Mouse (Mus musculus) thymus, postnatal 14 days (tissue): ENCODE measurements around the gene Cpd.
"Not testable (repeated sequence)": the region's sequence is repeated elsewhere in the genome, so short reads cannot be mapped to it uniquely, and the experiment has no call there.

Experiments used
- DNase-seq: peaks from one replicate; pipeline ENCODE4 v3.0.0; 2021

Gene Cpd

DNA sequence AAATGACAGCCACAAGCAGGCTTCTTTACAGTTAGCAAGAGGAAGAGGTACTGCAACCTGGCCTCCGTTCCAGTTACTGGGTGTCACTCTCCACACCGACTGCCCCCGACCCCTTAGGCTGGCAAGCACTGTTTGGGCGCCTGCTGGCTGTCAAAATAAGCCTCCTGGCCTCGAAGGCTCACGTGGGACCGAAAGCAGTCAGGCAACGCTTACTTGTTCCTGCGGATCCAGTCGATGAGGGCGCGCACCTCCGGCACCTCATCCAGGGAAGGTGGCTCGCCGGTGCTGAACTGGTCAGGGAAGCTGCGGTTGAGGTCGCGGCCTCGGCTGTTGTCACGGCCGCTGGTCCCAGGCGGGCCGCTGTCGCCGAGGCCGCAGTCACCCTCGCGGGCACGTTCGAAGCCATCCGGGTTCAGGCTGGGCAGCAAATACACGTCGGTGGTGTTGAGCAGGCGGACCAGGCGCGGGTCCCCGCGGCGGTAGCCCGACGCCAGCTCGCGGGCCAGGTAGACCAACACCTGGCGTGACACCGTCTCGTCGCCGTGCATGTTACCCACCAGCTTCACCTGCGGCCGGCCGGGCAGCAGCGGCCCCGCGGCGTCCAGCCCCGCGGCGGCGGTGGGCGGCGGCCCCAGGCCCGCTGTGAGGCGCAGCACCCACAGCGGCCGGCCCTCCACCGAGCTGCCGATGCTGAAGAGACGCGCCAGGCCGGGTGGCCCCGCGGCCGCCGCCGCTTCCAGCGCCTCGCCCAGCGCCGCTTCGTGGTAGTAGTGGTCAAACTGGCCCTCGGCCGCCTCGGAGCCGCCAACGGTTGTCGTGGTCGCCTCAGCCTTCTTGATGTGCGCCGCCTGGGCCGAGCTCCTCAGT, 574 bp downstream of the Cpd start:
- peak; percentile 20 for DNase-seq

DNA sequence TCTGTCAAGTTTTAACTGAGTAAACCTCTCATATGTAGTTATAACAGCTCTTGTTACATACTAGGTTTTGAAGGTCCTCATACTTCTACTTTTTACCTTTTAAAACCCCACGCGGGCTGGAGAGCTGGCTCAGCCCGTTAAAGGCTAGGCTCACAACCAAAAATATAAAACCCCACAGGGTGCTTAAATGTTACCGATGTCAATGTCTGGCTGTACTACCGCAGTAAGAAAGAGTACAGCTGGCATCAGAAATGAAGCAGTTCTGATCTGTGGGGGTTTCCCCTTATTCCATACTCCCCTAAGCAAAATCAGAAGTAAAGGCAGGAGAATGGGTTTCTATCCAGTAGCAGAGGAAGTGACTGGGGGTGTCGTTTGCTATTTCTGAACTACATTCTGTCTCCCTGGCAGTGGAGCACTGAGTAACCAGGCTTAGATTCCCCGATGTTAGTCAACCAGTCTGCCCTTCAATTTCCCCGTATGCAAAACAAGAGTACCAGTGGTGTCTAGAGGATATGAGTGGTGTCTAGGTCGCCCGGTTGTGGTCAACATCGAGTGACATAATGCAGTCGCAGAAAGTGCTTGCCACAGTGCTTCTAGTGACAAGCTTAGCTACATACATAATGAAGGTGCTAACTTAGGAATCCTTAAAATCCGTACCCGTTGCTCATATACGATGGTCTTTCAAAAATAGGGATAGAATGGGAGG, 1.4 kb downstream of the Cpd start:
- DNase-seq, result peak; percentile 5

DNA sequence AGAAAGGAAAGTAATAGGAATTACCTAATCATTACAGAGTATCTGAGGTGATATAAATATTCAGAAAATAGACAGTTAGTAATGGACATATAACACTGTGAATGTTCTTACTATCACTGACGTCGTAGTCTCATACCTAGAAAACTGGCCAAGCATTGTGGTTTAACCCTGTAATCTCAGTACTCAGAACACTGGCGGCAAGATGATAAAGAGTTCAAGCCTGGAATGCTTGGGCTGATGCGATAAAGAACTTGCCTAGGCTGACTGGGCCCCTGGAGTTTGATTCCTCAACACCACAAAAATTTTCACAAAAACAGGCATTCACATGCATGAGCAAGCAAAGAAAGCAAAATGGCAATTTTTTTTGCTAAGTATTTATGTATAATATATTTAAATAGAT, 8.2 kb downstream of the Cpd start:
- DNase-seq, result no peak

DNA sequence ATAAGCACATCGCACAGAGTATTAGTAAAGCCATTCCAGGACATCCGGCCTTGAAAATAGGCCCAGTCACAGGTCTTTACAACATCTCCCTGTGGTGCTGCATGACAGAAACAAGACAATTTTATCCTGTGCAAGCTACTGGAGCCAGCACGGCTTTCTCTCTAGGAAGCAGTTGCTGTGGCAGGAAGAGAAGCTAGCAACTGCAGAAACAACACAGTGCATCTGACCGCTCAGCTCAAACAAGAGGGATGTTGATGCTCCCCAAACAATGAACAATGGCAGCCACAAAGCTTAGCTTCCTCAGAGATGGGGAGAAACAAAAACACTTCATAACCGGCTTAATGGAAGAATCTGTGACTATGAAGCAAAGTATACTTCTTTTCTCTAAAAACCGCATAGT, 10.5 kb downstream of the Cpd start:
- no peak for DNase-seq

DNA sequence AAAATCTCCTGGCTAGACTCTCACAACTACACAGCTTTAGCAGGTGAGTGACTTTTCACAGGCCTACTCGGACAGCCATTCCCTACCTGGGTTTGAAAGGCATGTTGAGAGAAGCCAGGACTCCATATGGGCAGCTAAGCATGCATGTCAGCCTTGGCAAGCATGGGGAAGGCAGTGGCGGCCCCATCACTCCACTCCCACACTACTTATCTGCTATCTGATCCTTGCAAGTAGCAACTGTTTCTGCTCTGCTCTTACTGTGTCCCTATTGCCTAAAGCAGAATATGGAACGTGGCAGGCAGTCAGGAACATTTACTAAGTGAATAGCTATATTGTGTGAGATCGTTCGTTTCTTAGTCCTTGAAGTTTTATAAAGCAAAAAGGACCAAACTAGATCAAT, 10.9 kb downstream of the Cpd start:
- no peak for DNase-seq

DNA sequence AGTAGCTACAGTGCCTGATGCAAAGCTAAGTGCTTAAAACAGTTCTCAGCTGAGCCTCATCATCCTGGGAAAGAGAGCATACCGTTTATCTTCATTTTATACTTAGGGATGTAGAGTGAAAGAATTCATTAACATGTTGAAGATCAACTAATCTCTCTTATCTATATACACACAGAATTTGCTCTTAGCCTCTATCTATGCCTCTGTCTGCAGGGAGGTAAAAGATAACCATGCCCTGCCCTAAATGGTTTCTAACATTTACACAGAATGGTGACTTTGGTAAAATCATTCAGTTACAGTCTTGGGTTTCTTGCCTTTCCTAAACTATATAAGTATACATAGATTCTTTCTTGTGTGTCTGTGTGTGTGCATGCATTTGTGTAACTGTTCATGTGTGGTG, 12.2 kb downstream of the Cpd start:
- DNase-seq, result no peak

DNA sequence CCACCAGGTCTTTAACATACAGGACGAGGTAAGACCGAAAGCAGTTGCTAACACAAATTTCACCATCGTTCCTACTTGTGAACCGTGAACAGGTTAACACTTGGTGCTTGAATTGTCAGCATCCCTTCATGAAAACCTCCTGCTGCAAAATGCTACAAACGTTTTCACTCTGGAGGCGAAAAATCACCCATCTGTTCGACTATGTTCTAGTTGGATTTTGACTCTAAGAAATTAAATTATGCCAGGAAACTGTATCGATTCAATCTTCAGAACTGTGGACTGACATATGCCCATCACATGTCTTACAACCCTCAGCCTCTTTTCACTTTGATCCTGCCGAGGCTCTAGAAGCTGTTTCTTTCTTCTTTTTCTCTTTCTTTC, 21.9 kb downstream of the Cpd start:
- DNase-seq, result no peak

DNA sequence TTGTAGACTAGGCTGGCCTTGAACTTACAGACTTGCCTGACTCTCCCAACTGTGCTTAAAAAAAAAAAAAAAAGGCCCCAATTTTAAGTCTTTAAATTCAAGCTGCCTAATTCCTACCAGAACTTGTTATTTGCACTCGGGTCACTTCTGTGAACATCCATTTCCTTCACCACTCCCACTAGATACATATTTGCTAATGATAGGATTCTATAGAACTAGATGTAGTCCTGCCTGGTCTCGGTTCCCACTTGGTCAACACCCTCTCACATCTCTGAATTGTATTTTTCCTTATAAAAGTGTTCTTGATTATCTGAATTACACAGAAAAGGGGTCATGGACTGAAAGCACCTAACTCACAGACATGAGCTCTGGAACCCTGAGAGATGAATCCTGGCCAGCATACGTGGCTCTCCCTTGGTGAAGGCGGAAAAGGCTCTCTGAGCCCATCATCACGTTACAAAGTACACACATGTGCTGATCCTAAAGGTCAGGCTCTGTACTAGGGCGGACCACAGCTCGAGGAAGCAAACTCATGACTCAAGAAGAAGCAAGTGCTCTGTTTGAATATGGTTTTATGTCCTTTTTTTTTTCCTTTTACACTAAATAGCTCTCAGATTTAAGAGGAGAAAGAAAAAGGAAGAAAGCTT, 22.5 kb downstream of the Cpd start:
- no peak for DNase-seq

DNA sequence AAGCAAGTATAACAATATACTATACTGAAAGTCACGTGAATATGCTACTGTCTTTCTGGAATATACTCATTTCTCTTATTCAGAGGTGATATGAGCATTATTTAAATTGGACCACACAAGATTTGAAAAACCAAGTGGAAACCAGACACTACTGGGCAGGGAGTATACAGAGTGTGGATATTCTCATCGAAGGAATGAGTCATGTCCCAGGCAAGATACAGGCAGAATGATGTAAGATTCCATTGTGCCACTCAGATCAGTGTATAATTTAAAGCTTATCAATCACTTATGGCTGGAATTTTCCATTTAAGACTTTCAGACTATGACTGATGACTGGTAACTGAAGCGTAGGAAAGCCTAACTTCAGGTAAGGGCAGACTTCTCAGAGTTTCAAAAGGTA, 23.2 kb downstream of the Cpd start:
- no peak for DNase-seq

DNA sequence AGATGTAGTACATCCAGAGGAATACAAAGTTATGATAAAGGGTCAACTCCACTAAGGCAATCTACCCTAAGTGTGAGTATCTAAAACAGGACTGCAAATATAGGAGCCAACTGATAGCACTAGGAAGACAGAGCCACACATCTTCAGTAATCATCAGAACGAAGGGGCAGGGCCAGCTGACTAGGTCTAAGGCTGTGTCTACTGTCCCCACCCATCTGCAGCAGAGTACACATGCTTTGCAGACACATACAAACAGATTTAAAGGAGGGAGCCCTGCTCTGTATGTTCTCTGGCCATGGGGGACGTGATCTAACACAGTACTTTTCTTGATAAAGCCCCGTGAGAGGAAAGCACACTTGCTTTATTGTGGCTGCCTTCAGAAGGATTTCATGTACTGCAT, 25.5 kb downstream of the Cpd start:
- no peak for DNase-seq

DNA sequence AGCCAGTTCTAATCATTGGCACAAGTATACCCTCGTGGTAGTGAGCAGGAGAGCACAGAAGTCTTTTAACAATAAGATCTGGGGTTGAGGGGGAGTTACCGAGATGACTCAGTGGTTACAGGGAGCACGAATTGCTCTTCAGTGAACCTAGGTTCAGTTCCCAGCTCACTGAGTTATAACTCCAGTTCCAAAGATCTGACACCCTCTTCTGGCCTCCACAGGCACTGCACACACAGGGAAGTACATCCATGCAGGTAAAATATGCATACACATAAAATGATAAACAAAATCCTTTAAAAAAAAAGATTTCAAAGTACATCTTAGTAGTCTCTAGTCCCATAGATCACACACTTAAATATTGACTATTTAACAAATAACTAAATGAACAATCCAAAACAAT, 29.2 kb downstream of the Cpd start:
- no peak for DNase-seq

DNA sequence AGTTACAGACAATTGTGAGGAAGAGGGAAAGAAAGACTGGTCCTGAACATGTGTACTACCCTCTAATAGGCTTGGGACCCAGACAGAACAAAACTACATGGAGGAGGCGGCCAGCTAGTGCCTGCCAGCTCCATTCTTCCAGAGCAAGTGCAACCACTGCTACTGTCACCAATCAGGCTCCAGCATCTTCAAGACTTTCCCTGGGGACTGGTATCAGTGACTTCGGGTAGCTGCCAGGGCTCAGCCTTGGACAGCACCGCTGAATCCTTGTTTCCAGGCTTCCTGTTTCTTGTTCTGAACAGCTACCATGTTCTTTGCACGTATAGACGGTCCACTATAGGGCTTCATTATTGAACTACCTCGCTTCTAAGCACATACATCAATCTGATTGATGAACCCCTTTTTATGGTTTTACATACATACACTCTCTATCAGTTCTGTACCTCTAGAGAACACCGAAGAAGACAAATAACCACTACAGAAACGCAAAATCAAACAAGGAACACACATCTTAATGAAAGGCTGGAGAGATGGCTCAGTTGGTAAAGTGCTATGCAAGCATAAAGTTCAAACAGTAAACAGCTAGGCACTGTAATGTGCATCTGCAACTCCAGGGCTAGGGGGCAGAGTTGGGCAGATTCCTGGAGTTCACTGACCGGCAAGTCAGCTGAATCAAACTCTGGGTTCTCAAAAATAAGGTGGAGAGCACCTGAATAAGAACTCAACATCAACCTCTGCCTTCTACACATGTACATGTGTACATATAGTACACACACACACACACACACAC, 35.9 kb downstream of the Cpd start:
- no peak for DNase-seq

DNA sequence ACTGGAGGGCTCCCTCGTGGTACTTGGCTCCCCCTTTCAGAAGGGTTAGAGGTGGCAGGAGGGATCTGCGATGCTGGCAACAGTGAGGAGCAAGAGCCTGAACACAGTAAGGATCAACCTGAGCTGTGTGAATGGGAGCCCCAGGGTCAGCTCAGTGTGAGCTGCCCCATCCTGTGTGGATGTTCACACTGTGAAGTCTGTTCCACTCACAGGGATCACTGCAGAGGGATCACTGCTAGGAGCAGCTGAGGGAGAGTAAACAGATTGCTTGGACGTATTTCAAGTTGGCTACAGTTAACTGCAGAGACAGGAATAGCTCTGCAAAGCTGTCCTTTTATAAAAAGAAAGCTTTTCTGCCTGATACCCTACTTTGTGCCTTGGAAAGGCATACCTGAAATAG, 37.4 kb downstream of the Cpd start:
- no peak for DNase-seq

DNA sequence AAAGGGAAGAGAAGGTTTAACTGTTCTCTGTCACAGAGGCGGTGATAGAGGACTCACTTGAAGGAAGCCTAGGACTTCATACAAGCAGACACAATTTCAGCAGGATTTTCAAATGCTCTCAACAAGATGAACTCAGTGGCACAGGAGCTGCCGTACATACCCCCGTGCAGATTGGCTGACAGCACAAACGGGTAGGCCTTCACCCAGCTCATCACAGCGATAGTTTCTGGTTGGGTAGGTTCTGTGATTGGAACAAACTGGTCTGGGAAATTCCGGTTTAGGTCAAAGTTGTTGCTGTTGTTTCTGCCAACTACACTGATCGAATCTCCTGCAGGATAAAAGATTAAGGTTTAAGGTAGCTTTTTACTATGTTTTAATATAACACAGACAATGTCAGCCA, 38.3 kb downstream of the Cpd start:
- DNase-seq, result no peak

DNA sequence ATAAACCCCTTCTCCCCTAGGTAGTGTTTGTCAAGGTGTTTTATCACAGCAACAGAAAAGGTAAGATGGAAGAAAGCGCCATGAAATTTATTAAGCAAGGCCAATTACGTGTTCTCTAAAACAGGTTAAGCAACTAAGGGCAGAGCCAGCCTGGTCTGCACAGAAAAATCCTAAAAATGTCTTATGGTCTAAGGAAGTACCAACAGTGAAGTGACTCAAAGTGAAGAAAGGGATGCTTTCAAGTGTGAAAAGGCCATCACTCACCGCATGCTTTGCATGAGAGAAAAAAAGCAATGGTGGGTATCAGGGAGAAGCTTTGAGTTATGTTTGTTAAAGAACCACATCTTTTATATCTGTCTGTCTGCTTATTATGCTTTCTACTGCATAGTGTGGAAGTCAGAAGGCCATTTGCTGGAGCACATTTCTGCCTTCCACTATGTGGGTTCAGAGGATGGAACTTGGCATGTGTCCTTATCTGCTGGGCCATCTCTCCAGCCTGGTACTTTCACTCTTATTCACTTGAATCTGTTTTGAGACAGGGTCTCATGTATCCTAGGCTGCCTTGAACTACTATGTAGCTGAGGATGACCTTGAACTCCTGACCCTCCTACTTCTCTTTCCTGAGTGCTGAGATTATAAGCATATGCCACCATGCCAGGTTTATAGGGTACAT, 39.7 kb downstream of the Cpd start:
- DNase-seq, result no peak

DNA sequence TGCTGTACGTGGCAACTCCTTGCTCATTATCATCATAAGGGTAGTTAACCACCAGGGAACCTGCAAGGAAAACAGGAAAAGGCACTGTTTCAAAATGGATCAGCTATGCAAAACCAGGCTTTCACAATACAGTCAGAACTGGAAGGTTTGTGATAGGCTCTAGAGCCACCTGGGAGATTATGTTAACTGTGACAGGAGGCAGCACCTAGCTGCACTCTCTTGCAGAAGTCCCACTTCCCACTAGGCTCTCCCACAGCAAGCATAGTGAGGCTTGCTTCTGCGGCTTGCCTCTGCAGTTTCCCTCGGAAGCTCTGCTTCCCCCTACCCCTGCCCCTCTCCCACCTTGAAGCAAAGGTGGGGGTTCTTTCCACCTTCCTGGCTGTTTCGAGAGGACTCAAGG, 40.8 kb downstream of the Cpd start:
- no peak for DNase-seq

DNA sequence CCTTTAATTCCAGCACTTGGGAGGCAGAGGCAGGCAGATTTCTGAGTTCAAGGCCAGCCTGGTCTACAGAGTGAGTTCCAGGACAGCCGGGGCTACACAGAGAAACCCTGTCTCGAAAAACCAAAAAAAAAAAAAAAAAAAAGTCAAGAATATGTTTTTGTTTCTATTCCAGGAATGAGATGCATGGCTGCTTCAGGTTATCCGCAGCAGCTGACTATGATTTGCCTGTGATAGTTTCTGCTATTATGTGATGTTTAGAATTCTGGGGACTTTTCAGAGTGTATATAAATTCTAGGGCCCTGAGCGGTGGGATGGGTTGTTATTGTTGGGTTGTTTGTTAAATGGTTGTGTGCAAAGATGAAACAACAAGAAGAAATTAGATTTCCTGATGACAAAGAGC, 41.7 kb downstream of the Cpd start:
- not testable (repeated sequence) for DNase-seq

DNA sequence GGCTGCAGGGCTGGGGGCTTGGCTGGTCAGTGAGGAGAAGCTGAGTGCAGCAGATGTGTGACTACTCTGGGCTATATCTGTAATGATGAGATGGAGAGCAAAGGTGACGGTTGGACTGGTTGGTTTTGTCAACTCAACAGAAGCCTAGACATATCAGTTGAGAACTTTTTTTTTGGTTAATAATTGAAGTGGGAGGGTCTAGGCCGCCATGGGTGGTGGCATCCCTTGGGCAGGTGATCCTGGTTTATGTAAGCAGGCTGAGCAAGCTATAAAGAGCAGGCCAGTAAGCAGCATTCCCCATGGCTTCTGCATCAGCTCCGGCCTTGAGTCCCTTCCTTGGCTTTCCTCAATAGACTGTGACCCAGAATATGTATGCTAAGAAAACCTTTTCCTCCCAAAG, 43.6 kb downstream of the Cpd start:
- no peak for DNase-seq

DNA sequence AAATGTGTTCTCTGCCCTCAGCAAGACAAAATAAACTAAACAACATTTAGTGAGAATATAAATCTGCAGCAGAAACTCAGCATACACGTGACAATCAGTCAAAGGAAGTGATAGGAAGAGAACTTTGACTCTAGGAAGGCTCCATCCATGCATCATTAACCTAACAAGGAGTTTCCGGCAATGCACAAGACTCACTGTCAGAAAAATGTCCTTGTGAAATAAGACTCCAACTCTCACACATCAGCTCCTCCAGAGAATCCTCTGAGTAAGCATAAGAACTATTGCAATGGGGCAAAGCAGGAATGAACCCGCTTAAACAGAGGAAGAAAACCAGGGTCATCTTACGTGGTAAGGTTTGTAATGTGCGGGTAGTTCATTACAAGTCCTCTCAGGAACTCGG, 49.6 kb downstream of the Cpd start:
- DNase-seq, result no peak

DNA sequence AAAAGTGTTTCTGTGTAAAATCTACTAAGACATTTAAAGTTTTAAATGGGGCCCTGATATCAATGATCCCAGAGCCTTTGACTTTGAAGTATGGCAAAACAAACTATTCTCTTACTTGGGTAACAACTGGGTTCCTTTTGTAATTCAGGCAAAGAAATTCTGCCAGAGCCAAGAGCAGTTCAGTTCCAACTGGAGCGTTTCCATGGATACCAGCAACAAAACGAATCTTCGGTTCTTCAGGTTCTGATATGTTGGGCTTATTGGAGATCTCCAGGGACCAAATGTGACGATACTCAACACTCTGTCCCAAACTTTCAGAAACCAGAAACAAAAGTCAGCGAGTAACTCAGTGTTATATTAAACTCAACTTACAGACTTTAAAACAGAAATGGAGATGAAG, 51.5 kb downstream of the Cpd start:
- DNase-seq, result no peak

DNA sequence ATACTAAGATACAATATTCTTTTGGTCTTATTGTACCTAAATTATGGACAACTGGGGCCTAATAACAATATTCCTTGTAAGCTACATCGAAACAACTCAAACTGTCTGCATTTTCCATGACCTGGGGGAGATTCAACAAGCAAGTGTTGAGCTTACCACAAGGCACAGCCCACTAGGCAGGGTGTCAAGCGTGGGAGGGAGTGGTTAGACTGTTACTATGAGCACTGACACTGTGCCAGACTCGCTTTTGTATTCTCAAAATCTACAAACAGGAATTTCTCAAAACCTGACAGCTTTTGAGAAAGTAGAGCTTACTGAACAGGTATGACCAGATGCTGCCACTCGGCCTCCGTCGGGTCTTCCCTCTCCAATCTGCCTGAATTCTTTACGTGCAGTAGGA, 55.5 kb downstream of the Cpd start:
- no peak for DNase-seq

DNA sequence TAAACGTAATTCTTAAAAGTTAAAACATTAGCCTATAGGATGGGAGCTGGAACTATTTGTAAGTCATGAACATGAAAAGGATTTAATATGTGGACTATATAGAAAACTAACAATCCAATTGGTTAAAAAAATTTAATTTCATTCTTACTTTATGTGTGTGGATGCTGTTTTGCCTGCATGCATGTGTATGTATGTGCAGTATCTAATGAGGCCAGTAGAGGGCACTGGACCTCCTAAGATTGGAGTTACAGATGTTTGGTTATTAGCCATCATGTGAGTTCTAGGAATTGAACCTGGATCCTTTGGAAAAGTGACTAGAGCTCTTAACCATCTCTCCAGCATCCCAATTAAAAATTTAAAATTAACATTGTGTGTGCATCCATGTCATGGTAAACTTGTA, 57.6 kb downstream of the Cpd start:
- DNase-seq, result peak; percentile 49

DNA sequence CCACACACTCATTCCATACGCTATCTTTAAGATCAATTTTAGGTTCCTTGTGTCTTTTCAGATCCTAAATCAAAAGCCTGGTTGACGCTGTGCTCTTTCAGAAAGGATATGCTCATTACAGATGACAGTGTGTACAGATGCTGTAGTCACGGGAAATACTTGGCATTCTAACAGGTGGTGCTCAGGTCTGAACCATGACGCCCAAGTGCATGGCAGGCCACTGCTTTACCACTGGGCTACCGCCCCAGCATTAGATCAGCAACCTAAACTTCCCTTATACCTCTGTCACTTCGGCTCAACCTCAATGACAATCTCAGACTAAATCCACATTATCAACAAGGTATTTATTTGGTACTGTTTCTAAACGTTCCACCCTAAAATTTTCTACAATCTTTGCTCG, 71.3 kb downstream of the Cpd start:
- DNase-seq, result no peak
